Mouse (Mus musculus) left cerebral cortex, adult 2 months (tissue): ENCODE measurements around the gene Zfhx3. TPM values are rescaled to one million over a fixed set of nuclear protein-coding genes. Genes with fewer than 3 reads are reported as not detected.

ENCODE experiments used
- DNase-seq, 2 experiments: peaks; one replicate each; pipeline ENCODE4 v3.0.0; 2021 to 2022; ENCODE audit warnings: low spot score in 2 of 2, mixed read lengths in 1 of 2; ENCODE audit errors: extremely low spot score in 1 of 2
- H3K27ac ChIP-seq: fragments of 200-600 bp; 2 replicates; pipeline ENCODE4 v1.8.1; 2022
- H3K4me3 ChIP-seq: fragments of 200-600 bp; 2 replicates; pipeline ENCODE4 v1.8.1; 2022
- CTCF ChIP-seq: fragments of 200-600 bp; IDR thresholded peaks from 2 replicates; pipeline ENCODE4 v1.8.1; 2022; ENCODE audit warnings: antibody characterized with exemption, mild to moderate bottlenecking, moderate library complexity
- intact Hi-C: fragments of 180-260 bp; cut with DNase I; formaldehyde crosslinking; loops from one replicate; pipeline ENCODE4 v1.15.1; 2025
- total RNA-seq, 2 experiments: library from RNA; stranded (reverse); gene quantifications; 2 replicates each; pipeline ENCODE4 v1.2.3; 2021

The Zfhx3 gene
- total RNA-seq, 2 experiments from 2014 or later = 5.0 to 5.1 TPM

- intact Hi-C loops = loop anchor here (10.0 kb wide), 1 partner anchor 476 kb away; no protein-coding TSS in a partner anchor
- Histone ChIP-seq H3K27ac (no peak overlapping the region), H3K4me3 (no peak overlapping the region)
- no peak for TF ChIP-seq CTCF
- DNase-seq = no peak
Measured at GRCm38 (mm10) chr8:108708833-108709387, 766.5 kb downstream of the Zfhx3 start.

- intact Hi-C loops = loop anchor here (10.0 kb wide), 1 partner anchor 475 kb away; no protein-coding TSS in a partner anchor
- no peak for DNase-seq
- Histone ChIP-seq H3K4me3 (no peak overlapping the region), H3K27ac (no peak overlapping the region)
- TF ChIP-seq CTCF = no peak
Measured at GRCm38 (mm10) chr8:108709441-108709840, 767.0 kb downstream of the Zfhx3 start.

- DNase-seq = no peak
- H3K4me3 ChIP-seq = no peak overlapping the region
- intact Hi-C loops = loop anchor here (5.0 to 10.0 kb wide), 3 partner anchors 202 to 755 kb away; no protein-coding TSS in a partner anchor
- no peak for TF ChIP-seq CTCF
- no peak overlapping the region for H3K27ac ChIP-seq
Measured at GRCm38 (mm10) chr8:108709928-108710606, 767.6 kb downstream of the Zfhx3 start.

- no peak for DNase-seq
- intact Hi-C loops = loop anchor here (5.0 to 10.0 kb wide), 2 partner anchors 201 to 754 kb away; no protein-coding TSS in a partner anchor
- TF ChIP-seq CTCF = no peak
- H3K4me3 ChIP-seq = no peak overlapping the region
- H3K27ac ChIP-seq = no peak overlapping the region
Measured at GRCm38 (mm10) chr8:108710607-108711489, 768.4 kb downstream of the Zfhx3 start.

- intact Hi-C loops = loop anchor here (5.0 to 10.0 kb wide), 2 partner anchors 201 to 753 kb away; no protein-coding TSS in a partner anchor
- H3K4me3 ChIP-seq = no peak overlapping the region
- DNase-seq = no peak
- no peak for TF ChIP-seq CTCF
- H3K27ac ChIP-seq = no peak overlapping the region
Measured at GRCm38 (mm10) chr8:108711490-108711793, 769.0 kb downstream of the Zfhx3 start.

GRCm38 (mm10) chr8:108712001-108712411 is 769.6 kb downstream of the Zfhx3 start:
- no peak for DNase-seq
- intact Hi-C loops = loop anchor here (5.0 to 10.0 kb wide), 2 partner anchors 200 to 753 kb away; no protein-coding TSS in a partner anchor
- Histone ChIP-seq H3K4me3 (no peak overlapping the region), H3K27ac (no peak overlapping the region)
- TF ChIP-seq CTCF = no peak

GRCm38 (mm10) chr8:108712607-108713006 is 770.2 kb downstream of the Zfhx3 start:
- no peak overlapping the region for H3K4me3 ChIP-seq
- intact Hi-C loops = loop anchor here (5.0 to 10.0 kb wide), 2 partner anchors 200 to 752 kb away; no protein-coding TSS in a partner anchor

GRCm38 (mm10) chr8:108713346-108714142 is 771.1 kb downstream of the Zfhx3 start:
- intact Hi-C loops = loop anchor here (5.0 to 10.0 kb wide), 2 partner anchors 199 to 751 kb away; no protein-coding TSS in a partner anchor
- H3K27ac ChIP-seq = no peak overlapping the region
- H3K4me3 ChIP-seq = peak overlapping the region; percentile 56; the same call in 1 of the 2 replicates
- no peak for DNase-seq
- no peak for TF ChIP-seq CTCF

More at GRCm38 (mm10) chr8:108712607-108713006, 770.2 kb downstream of the Zfhx3 start:
- H3K27ac ChIP-seq = no peak overlapping the region
- no peak for DNase-seq
- no peak for TF ChIP-seq CTCF

GRCm38 (mm10) chr8:108714143-108714635 is 771.7 kb downstream of the Zfhx3 start:
- peak overlapping the region; percentile 77 for H3K27ac ChIP-seq
- intact Hi-C loops = loop anchor here (5.0 to 10.0 kb wide), 2 partner anchors 198 to 751 kb away; no protein-coding TSS in a partner anchor
- TF ChIP-seq CTCF = no peak

GRCm38 (mm10) chr8:108714636-108715415 is 772.4 kb downstream of the Zfhx3 start:
- intact Hi-C loops = loop anchor here (5.0 to 10.0 kb wide), 2 partner anchors 197 to 750 kb away; no protein-coding TSS in a partner anchor

More at GRCm38 (mm10) chr8:108714143-108714635, 771.7 kb downstream of the Zfhx3 start:
- peak overlapping the region; percentile 56 for H3K4me3 ChIP-seq
- DNase-seq = no peak

More at GRCm38 (mm10) chr8:108714636-108715415, 772.4 kb downstream of the Zfhx3 start:
- no peak; the same call in none of the 2 replicates for TF ChIP-seq CTCF
- H3K4me3 ChIP-seq = peak overlapping the region; percentile 56
- DNase-seq = peak; percentile 19 to 38
- peak overlapping the region; percentile 77 for H3K27ac ChIP-seq
